Mouse (Mus musculus) embryonic stem cell, embryonic (primary cell): Measurements from ENCODE around the gene Snd1.

Experiments used
- CTCF ChIA-PET, 4 experiments: fragments of 300-600 bp in 2 of 4; fragments of 350-600 bp in 2 of 4; sonication (Branson Sonifier 250); formaldehyde crosslinking; loops; one replicate each; lab custom pipeline; 2022; ENCODE audit warnings: inconsistent platforms in 2 of 4; lab: Charles Lee
- POLR2A ChIA-PET, 4 experiments: fragments of 300-600 bp in 2 of 4; fragments of 350-600 bp in 2 of 4; sonication (Branson Sonifier 250); formaldehyde crosslinking; loops; one replicate each; lab custom pipeline; 2022; ENCODE audit warnings: antibody characterized with exemption in 4 of 4, inconsistent platforms in 1 of 4; lab: Charles Lee

Snd1 gene

GRCm38 (mm10) chr6:28947254-28947653 lies 472.3 kb downstream of the Snd1 start:
- CTCF ChIA-PET = interaction anchor here in 3 of 4 experiments (0.5 to 1.3 kb wide), 6 partner anchors 8 to 527 kb away, joined by 3 to 11 read pairs (median 4); no protein-coding TSS in a partner anchor
- POLR2A ChIA-PET = interaction anchor here in 1 of 4 experiments (0.5 to 1.3 kb wide), 3 partner anchors 77 to 389 kb away, joined by 3 to 6 read pairs (median 4); no protein-coding TSS in a partner anchor

- ChIA-PET POLR2A (interaction anchor here in 3 of 4 experiments (0.8 to 2.5 kb wide), 7 partner anchors 11 to 197 kb away, joined by 3 to 13 read pairs (median 4); no protein-coding TSS in a partner anchor), CTCF (interaction anchor here (0.8 to 2.6 kb wide), 18 partner anchors 12 to 292 kb away, joined by 3 to 34 read pairs (median 4); no protein-coding TSS in a partner anchor)
Observed at GRCm38 (mm10) chr6:28949269-28949668, 474.3 kb downstream of the Snd1 start.

- CTCF ChIA-PET = interaction anchor here (0.5 to 4.5 kb wide), 68 partner anchors 8 to 820 kb away, joined by 3 to 71 read pairs (median 4); partner anchors contain the start of genes Fam71f2 (in 1 of the 4), Grm8 (in 1 of the 4) and Rbm28 (in 1 of the 4)
- POLR2A ChIA-PET = interaction anchor here (0.6 to 2.5 kb wide), 21 partner anchors 10 to 78 kb away, joined by 3 to 11 read pairs (median 4); no protein-coding TSS in a partner anchor
Observed at GRCm38 (mm10) chr6:28955581-28955980, 480.6 kb downstream of the Snd1 start.

GRCm38 (mm10) chr6:28957486-28957885 lies 482.5 kb downstream of the Snd1 start:
- ChIA-PET CTCF (interaction anchor here in 2 of 4 experiments (0.8 to 4.5 kb wide), 2 partner anchors 67 to 68 kb away, joined by 4 to 71 read pairs; no protein-coding TSS in a partner anchor), POLR2A (interaction anchor here in 2 of 4 experiments (1.0 to 1.1 kb wide), 2 partner anchors 51 to 105 kb away, joined by 3 read pairs; no protein-coding TSS in a partner anchor)

GRCm38 (mm10) chr6:28963178-28963577 lies 488.2 kb downstream of the Snd1 start:
- POLR2A ChIA-PET = interaction anchor here in 1 of 4 experiments (1.0 kb wide), 1 partner anchor 22 kb away, joined by 3 read pairs; no protein-coding TSS in a partner anchor
- CTCF ChIA-PET = interaction anchor here in 1 of 4 experiments (1.7 kb wide), 1 partner anchor 8 kb away, joined by 6 read pairs; no protein-coding TSS in a partner anchor

- ChIA-PET CTCF (interaction anchor here in 3 of 4 experiments (1.1 to 2.2 kb wide), 6 partner anchors 10 to 59 kb away, joined by 3 to 12 read pairs (median 7); no protein-coding TSS in a partner anchor), POLR2A (interaction anchor here in 2 of 4 experiments (0.7 to 1.1 kb wide), 3 partner anchors 10 to 52 kb away, joined by 3 read pairs; no protein-coding TSS in a partner anchor)
Observed at GRCm38 (mm10) chr6:28965264-28965663, 490.3 kb downstream of the Snd1 start.

- CTCF ChIA-PET = interaction anchor here in 2 of 4 experiments (1.1 kb wide), 2 partner anchors 14 to 56 kb away, joined by 3 read pairs; no protein-coding TSS in a partner anchor
- POLR2A ChIA-PET = no interaction called here
Observed at GRCm38 (mm10) chr6:28969615-28970014, 494.7 kb downstream of the Snd1 start.

- CTCF ChIA-PET = interaction anchor here in 2 of 4 experiments (0.9 to 1.1 kb wide), 2 partner anchors 16 to 54 kb away, joined by 3 read pairs; no protein-coding TSS in a partner anchor
- POLR2A ChIA-PET = interaction anchor here in 1 of 4 experiments (1.0 kb wide), 1 partner anchor 92 kb away, joined by 3 read pairs; no protein-coding TSS in a partner anchor
Observed at GRCm38 (mm10) chr6:28970711-28971110, 495.8 kb downstream of the Snd1 start.

- POLR2A ChIA-PET = interaction anchor here in 3 of 4 experiments (0.7 to 1.0 kb wide), 3 partner anchors 40 to 212 kb away, joined by 3 read pairs; no protein-coding TSS in a partner anchor
- CTCF ChIA-PET = no interaction called here
Observed at GRCm38 (mm10) chr6:28974498-28974897, 499.6 kb downstream of the Snd1 start.

GRCm38 (mm10) chr6:28975106-28975505 lies 500.2 kb downstream of the Snd1 start:
- ChIA-PET POLR2A (interaction anchor here in 2 of 4 experiments (1.0 to 2.0 kb wide), 4 partner anchors 8 to 40 kb away, joined by 3 to 6 read pairs (median 3); no protein-coding TSS in a partner anchor), CTCF (interaction anchor here in 1 of 4 experiments (0.6 kb wide), 1 partner anchor 20 kb away, joined by 3 read pairs; no protein-coding TSS in a partner anchor)

- CTCF ChIA-PET = interaction anchor here in 2 of 4 experiments (1.6 to 3.0 kb wide), 4 partner anchors 22 to 46 kb away, joined by 4 to 9 read pairs (median 6); no protein-coding TSS in a partner anchor
- POLR2A ChIA-PET = interaction anchor here in 1 of 4 experiments (1.0 to 1.1 kb wide), 2 partner anchors 26 to 80 kb away, joined by 3 read pairs; no protein-coding TSS in a partner anchor
Observed at GRCm38 (mm10) chr6:28978031-28978430, 503.1 kb downstream of the Snd1 start.

- CTCF ChIA-PET = interaction anchor here in 3 of 4 experiments (1.5 to 3.0 kb wide), 4 partner anchors 23 to 45 kb away, joined by 4 to 9 read pairs (median 6); no protein-coding TSS in a partner anchor
- POLR2A ChIA-PET = interaction anchor here in 2 of 4 experiments (1.0 to 1.9 kb wide), 6 partner anchors 18 to 79 kb away, joined by 3 to 5 read pairs (median 4); no protein-coding TSS in a partner anchor
Observed at GRCm38 (mm10) chr6:28978881-28979280, 503.9 kb downstream of the Snd1 start.

- CTCF ChIA-PET = interaction anchor here (0.6 to 3.0 kb wide), 6 partner anchors 13 to 45 kb away, joined by 4 to 9 read pairs (median 6); no protein-coding TSS in a partner anchor
Observed at GRCm38 (mm10) chr6:28979586-28979985, 504.6 kb downstream of the Snd1 start.

GRCm38 (mm10) chr6:28980219-28980618 lies 505.3 kb downstream of the Snd1 start:
- ChIA-PET CTCF (interaction anchor here (0.6 to 3.0 kb wide), 5 partner anchors 13 to 44 kb away, joined by 4 to 9 read pairs (median 6); no protein-coding TSS in a partner anchor), POLR2A (interaction anchor here in 3 of 4 experiments (0.5 to 1.9 kb wide), 21 partner anchors 9 to 505 kb away, joined by 3 to 6 read pairs (median 3); partner anchors contain the start of gene Snd1 (in 1 of the 3))

More at GRCm38 (mm10) chr6:28979586-28979985, 504.6 kb downstream of the Snd1 start:
- POLR2A ChIA-PET = interaction anchor here in 3 of 4 experiments (0.5 to 1.9 kb wide), 20 partner anchors 10 to 505 kb away, joined by 3 to 6 read pairs (median 4); partner anchors contain the start of gene Snd1 (in 1 of the 3)

- ChIA-PET POLR2A (interaction anchor here in 3 of 4 experiments (0.9 to 1.9 kb wide), 16 partner anchors 9 to 501 kb away, joined by 3 to 6 read pairs (median 4); no protein-coding TSS in a partner anchor), CTCF (interaction anchor here in 1 of 4 experiments (1.1 to 3.0 kb wide), 2 partner anchors 25 to 43 kb away, joined by 5 to 9 read pairs; no protein-coding TSS in a partner anchor)
Observed at GRCm38 (mm10) chr6:28980750-28981584, 506.0 kb downstream of the Snd1 start.

GRCm38 (mm10) chr6:28981585-28981948 lies 506.6 kb downstream of the Snd1 start:
- CTCF ChIA-PET = no interaction called here

More at GRCm38 (mm10) chr6:28981585-28981948, 506.6 kb downstream of the Snd1 start:
- POLR2A ChIA-PET = interaction anchor here in 2 of 4 experiments (1.0 to 1.7 kb wide), 2 partner anchors 43 to 372 kb away, joined by 3 to 4 read pairs; no protein-coding TSS in a partner anchor
